Mouse (Mus musculus) hindbrain, embryonic 16.5 days (tissue): ENCODE data around the gene Ift46. TPM values are rescaled to one million over a fixed set of nuclear protein-coding genes. Genes with fewer than 3 reads are reported as not detected.
"Not testable (repeated sequence)": the region's sequence is repeated elsewhere in the genome, so short reads cannot be mapped to it uniquely, and the experiment has no call there.

Source experiments
- ATAC-seq: fragments of 200-750 bp; cut with Nextera tagmentation; 2 replicates; pipeline ENCODE4 v1.8.0; 2017; ENCODE audit warnings: moderate TSS enrichment, moderate library complexity
- H3K27ac ChIP-seq: fragments of 300-500 bp; sonication (generic); 2 replicates; pipeline ENCODE4 v1.5.1; 2014; ENCODE audit warnings: low read depth, mild to moderate bottlenecking, control low read depth, low read length, moderate library complexity
- H3K27me3 ChIP-seq: fragments of 300-500 bp; sonication (generic); replicated peaks from 2 replicates; pipeline ENCODE4 v1.6.1; 2014; ENCODE audit warnings: low read length; ENCODE audit not compliant: control insufficient read depth, insufficient read depth
- H3K36me3 ChIP-seq: fragments of 300-500 bp; sonication (generic); 2 replicates; pipeline ENCODE4 v1.6.1; 2014; ENCODE audit warnings: mild to moderate bottlenecking, low read length, moderate library complexity, mixed read lengths; ENCODE audit not compliant: control insufficient read depth, insufficient read depth
- H3K4me1 ChIP-seq: fragments of 300-500 bp; sonication (generic); 2 replicates; pipeline ENCODE4 v1.6.1; 2014; ENCODE audit warnings: low read depth, low read length; ENCODE audit not compliant: control insufficient read depth, insufficient read depth
- H3K4me2 ChIP-seq: fragments of 300-500 bp; sonication (generic); 2 replicates; pipeline ENCODE4 v1.6.1; 2014; ENCODE audit warnings: mild to moderate bottlenecking, low read length, control low read depth, moderate library complexity
- H3K4me3 ChIP-seq: fragments of 300-500 bp; sonication (generic); 2 replicates; pipeline ENCODE4 v1.5.1; 2014; ENCODE audit warnings: mild to moderate bottlenecking, low read length, control low read depth, moderate library complexity
- H3K9ac ChIP-seq: fragments of 300-500 bp; sonication (generic); 2 replicates; pipeline ENCODE4 v1.6.1; 2014; ENCODE audit warnings: low read depth, mild to moderate bottlenecking, control low read depth, low read length, moderate library complexity
- H3K9me3 ChIP-seq: fragments of 300-500 bp; sonication (generic); 2 replicates; pipeline ENCODE4 v1.6.1; 2014; ENCODE audit warnings: mild to moderate bottlenecking, low read length, moderate library complexity; ENCODE audit not compliant: control insufficient read depth
- WGBS: fragments of 180-500 bp; shearing (Covaris S2); extraction: QIAGEN DNeasy Blood & Tissue Kit; methylation state at CpG from one replicate; pipeline ENCODE4 v1.1.7; 2014; 5-methylcytosine and 5-hydroxymethylcytosine counted together
- polyA plus RNA-seq: library from polyadenylated mRNA; unstranded; fragments of >200 nt; fragmentation: Nextera tagmentation; extraction: Ambion mirVana; gene quantifications from 2 replicates; pipeline ENCODE4 v1.2.1, GENCODE M21; 2015

Gene Ift46
- polyA plus RNA-seq, 1 experiment from 2014 or later, result 152 TPM

- no peak overlapping the region for H3K27ac ChIP-seq
- H3K4me2 ChIP-seq, result no peak overlapping the region
- H3K9ac ChIP-seq, result no peak overlapping the region
- 76% methylated on average over 2 of the region's 2 CpGs for WGBS
- no peak for ATAC-seq
- H3K4me3 ChIP-seq, result no peak overlapping the region
- no peaks in the 10 kb centered on the region for H3K27me3 ChIP-seq
- peaks cover 9% of the 10 kb centered on the region for H3K4me1 ChIP-seq
- no peaks in the 10 kb centered on the region for H3K9me3 ChIP-seq
- H3K36me3 ChIP-seq, result peaks cover 9% of the 10 kb centered on the region
Observed at GRCm38 (mm10) chr9:44760873-44761272, 6.8 kb upstream of the Ift46 start.

- peak overlapping the region; percentile 43 for H3K4me2 ChIP-seq
- not testable (repeated sequence) for H3K9me3 ChIP-seq, H3K36me3 ChIP-seq, H3K27me3 ChIP-seq, H3K9ac ChIP-seq, ATAC-seq
- peak overlapping the region; percentile 85 for H3K4me3 ChIP-seq
- H3K4me1 ChIP-seq, result peaks cover 16% of the 10 kb centered on the region
- peak overlapping the region; percentile 96; the same call in 1 of the 2 replicates for H3K27ac ChIP-seq
- WGBS, result 46% methylated on average over 7 of the region's 9 CpGs
Observed at GRCm38 (mm10) chr9:44768029-44768394, 304 bp downstream of the Ift46 start.

- WGBS, result 96% methylated on average over 5 of the region's 5 CpGs
- no peaks in the 10 kb centered on the region for H3K9me3 ChIP-seq
Observed at GRCm38 (mm10) chr9:44771376-44771775, 3.7 kb downstream of the Ift46 start.

GRCm38 (mm10) chr9:44772392-44772749, 4.7 kb downstream of the Ift46 start:
- Histone ChIP-seq H3K27me3 (no peaks in the 10 kb centered on the region), H3K36me3 (no peaks in the 10 kb centered on the region; the same call in 1 of the 2 replicates), H3K4me1 (peaks cover 3% of the 10 kb centered on the region; the same call in 1 of the 2 replicates), H3K4me2 (no peak overlapping the region), H3K9me3 (no peaks in the 10 kb centered on the region), H3K4me3 (no peak overlapping the region), H3K9ac (no peak overlapping the region), H3K27ac (peak overlapping the region; percentile 41; the same call in 1 of the 2 replicates)
- 22% methylated on average over 5 of the region's 5 CpGs for WGBS
- no peak for ATAC-seq

More at GRCm38 (mm10) chr9:44771376-44771775, 3.7 kb downstream of the Ift46 start:
- Histone ChIP-seq H3K36me3 (no peaks in the 10 kb centered on the region; the same call in 1 of the 2 replicates), H3K4me2 (no peak overlapping the region), H3K27ac (no peak overlapping the region), H3K4me3 (no peak overlapping the region), H3K4me1 (peaks cover 5% of the 10 kb centered on the region), H3K27me3 (no peaks in the 10 kb centered on the region), H3K9ac (no peak overlapping the region)
- ATAC-seq, result no peak

- WGBS, result under 1% methylated on average over 41 of the region's 41 CpGs
- H3K36me3 ChIP-seq, result no peaks in the 10 kb centered on the region; the same call in 1 of the 2 replicates
Observed at GRCm38 (mm10) chr9:44772750-44773651, 5.3 kb downstream of the Ift46 start.

GRCm38 (mm10) chr9:44792842-44793241, 25.1 kb downstream of the Ift46 start:
- no peaks in the 10 kb centered on the region for H3K27me3 ChIP-seq
- no peak overlapping the region for H3K9ac ChIP-seq
- H3K9me3 ChIP-seq, result no peaks in the 10 kb centered on the region
- H3K36me3 ChIP-seq, result peaks cover 21% of the 10 kb centered on the region
- H3K4me1 ChIP-seq, result no peaks in the 10 kb centered on the region
- H3K27ac ChIP-seq, result no peak overlapping the region
- H3K4me3 ChIP-seq, result no peak overlapping the region
- WGBS, result 81% methylated on average over 9 of the region's 9 CpGs
- ATAC-seq, result no peak
- H3K4me2 ChIP-seq, result no peak overlapping the region

More at GRCm38 (mm10) chr9:44772750-44773651, 5.3 kb downstream of the Ift46 start:
- H3K9me3 ChIP-seq, result no peaks in the 10 kb centered on the region
- H3K4me3 ChIP-seq, result peak overlapping the region; percentile 60
- peaks cover 3% of the 10 kb centered on the region; the same call in 1 of the 2 replicates for H3K4me1 ChIP-seq
- peak overlapping the region; percentile 69 for H3K9ac ChIP-seq
- H3K27me3 ChIP-seq, result no peaks in the 10 kb centered on the region
- H3K4me2 ChIP-seq, result peak overlapping the region; percentile 57
- peak overlapping the region; percentile 80 for H3K27ac ChIP-seq
- peak; percentile 99 for ATAC-seq

GRCm38 (mm10) chr9:44798298-44798697, 30.6 kb downstream of the Ift46 start:
- H3K4me1 ChIP-seq, result peaks cover 13% of the 10 kb centered on the region
- no peak overlapping the region for H3K27ac ChIP-seq
- no peaks in the 10 kb centered on the region for H3K36me3 ChIP-seq
- H3K4me3 ChIP-seq, result peak overlapping the region; percentile 59
- no peaks in the 10 kb centered on the region for H3K9me3 ChIP-seq
- peak overlapping the region; percentile 74 for H3K9ac ChIP-seq
- no peak for ATAC-seq
- WGBS, result 42% methylated on average over 7 of the region's 7 CpGs
- no peaks in the 10 kb centered on the region for H3K27me3 ChIP-seq
- H3K4me2 ChIP-seq, result peak overlapping the region; percentile 72

- Histone ChIP-seq H3K9me3 (no peaks in the 10 kb centered on the region), H3K4me3 (peak within 1 kb of the TSS; percentile 59), H3K4me1 (peaks cover 13% of the 10 kb centered on the region), H3K4me2 (peak within 1 kb of the TSS; percentile 72), H3K27ac (peak within 1 kb of the TSS; percentile 76), H3K9ac (peak within 1 kb of the TSS; percentile 74), H3K36me3 (no peaks in the 10 kb centered on the region), H3K27me3 (no peaks in the 10 kb centered on the region)
- under 1% methylated on average over 73 of the region's 75 CpGs for WGBS
- ATAC-seq, result peak; percentile 98
Observed at GRCm38 (mm10) chr9:44799102-44799957, 31.6 kb downstream of the Ift46 start, which contains the start of gene Tmem25. Gene Tmem25 (minus strand): TSS chr9:44799307.

- H3K27me3 ChIP-seq, result no peaks in the 10 kb centered on the region
- no peak for ATAC-seq
- no peaks in the 10 kb centered on the region; the same call in 1 of the 2 replicates for H3K36me3 ChIP-seq
- H3K27ac ChIP-seq, result no peak overlapping the region
- H3K9me3 ChIP-seq, result no peaks in the 10 kb centered on the region
- peaks cover 13% of the 10 kb centered on the region for H3K4me1 ChIP-seq
- H3K4me2 ChIP-seq, result peak overlapping the region; percentile 72
- H3K9ac ChIP-seq, result peak overlapping the region; percentile 74
- 38% methylated on average over 9 of the region's 9 CpGs for WGBS
- peak overlapping the region; percentile 59 for H3K4me3 ChIP-seq
Observed at GRCm38 (mm10) chr9:44799958-44800324, 32.2 kb downstream of the Ift46 start.
